ENCODE assay signal across 8 mouse cellular contexts in the genomic region with DNA sequence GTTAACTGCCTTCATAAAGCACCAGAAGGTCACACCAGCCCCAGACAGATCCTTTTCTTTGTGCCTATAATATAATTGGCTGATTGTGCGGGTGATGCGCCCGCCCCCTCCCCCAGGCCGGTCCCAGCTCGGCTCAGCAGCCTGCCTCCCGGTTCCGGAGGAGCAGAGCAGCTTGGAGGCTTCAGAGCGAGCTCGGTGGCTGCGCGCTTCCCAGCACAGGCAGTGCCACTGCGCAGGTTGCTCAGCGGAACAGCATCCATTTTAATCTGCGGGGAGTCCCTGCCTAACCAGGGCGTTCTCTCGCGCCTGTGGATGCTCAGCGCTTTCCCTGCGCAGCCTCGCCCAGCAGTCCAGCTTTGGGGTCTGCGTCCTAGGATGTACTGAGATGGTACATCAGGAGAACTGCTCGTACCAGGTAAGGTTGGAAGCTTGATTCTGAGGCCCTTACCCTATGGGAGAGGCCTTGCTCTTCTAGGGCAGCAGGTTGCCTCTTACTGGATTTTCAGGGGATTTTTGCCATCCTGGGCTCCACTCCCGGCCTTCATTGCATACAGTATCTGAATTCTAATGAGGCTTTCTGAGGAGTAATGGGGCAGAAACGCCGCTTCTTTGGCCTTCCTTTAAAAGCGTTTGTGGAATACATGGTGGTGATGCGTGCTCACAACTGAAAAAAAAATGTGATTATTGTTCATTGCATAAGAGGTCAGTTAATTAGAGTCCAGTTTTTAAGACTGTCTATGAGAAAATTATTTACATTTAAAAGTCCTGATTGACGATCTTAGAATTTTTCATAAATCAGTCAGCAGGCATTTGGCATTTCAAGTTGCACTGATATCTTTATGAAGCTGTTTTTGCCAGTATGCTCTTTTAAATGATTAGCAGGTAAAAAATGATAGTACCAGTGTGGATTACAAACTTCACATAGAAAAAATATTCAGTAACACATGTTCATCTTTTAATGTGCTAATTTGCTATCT.
A peak's percentile ranks its signal among the peaks of the same experiment; 100 is the strongest.
DNase-seq lines count a peak whose midpoint lies in the region; ATAC-seq lines count a peak whose summit lies in the region.

No protein-coding gene starts in this region.

- H3K27ac ChIP-seq in kidney, embryonic 14.5 days (ENCODE audit: low read depth, low read length): 0 out of 2 replicates have a peak overlapping the region, but pooled peaks have one; percentile 30
- peak overlapping the region; percentile 35; the same call in 1 of the 2 replicates for H3K27ac ChIP-seq in heart, embryonic 12.5 days (ENCODE audit: poor library complexity, severe bottlenecking)
- H3K27ac ChIP-seq in liver, embryonic 16.5 days (ENCODE audit: low read length): no peak overlapping the region

- intact Hi-C loops in gastrocnemius, postnatal 36 days (cut with DNase I): no loop called here

- H3K27me3 ChIP-seq in kidney, embryonic 14.5 days (ENCODE audit: control insufficient read depth, insufficient read depth, low read length): no peaks in the 10 kb centered on the region
- H3K27me3 ChIP-seq in heart, embryonic 12.5 days (replicated peaks): no peaks in the 10 kb centered on the region
- H3K27me3 ChIP-seq in liver, embryonic 16.5 days (ENCODE audit: control insufficient read depth, insufficient read depth, low read depth, low read length): no peaks in the 10 kb centered on the region

- H3K4me2 ChIP-seq in kidney, embryonic 14.5 days (replicated peaks; ENCODE audit: low read depth, low read length): peak overlapping the region; percentile 47
- H3K4me2 ChIP-seq in heart, embryonic 12.5 days: peak overlapping the region; percentile 67
- H3K4me2 ChIP-seq in liver, embryonic 16.5 days (ENCODE audit: low read depth, low read length): peak overlapping the region; percentile 29; the same call in 1 of the 2 replicates

- H3K36me3 ChIP-seq in kidney, embryonic 14.5 days (ENCODE audit: control insufficient read depth, insufficient read depth, low read length): no peaks in the 10 kb centered on the region
- H3K36me3 ChIP-seq in heart, embryonic 12.5 days: no peaks in the 10 kb centered on the region
- no peaks in the 10 kb centered on the region for H3K36me3 ChIP-seq in liver, embryonic 16.5 days (ENCODE audit: control insufficient read depth, insufficient read depth)

- H3K4me1 ChIP-seq in kidney, embryonic 14.5 days (ENCODE audit: control insufficient read depth, insufficient read depth, low read length): peaks cover 19% of the 10 kb centered on the region
- H3K4me1 ChIP-seq in heart, embryonic 12.5 days (replicated peaks): peaks cover 50% of the 10 kb centered on the region
- H3K4me1 ChIP-seq in liver, embryonic 16.5 days (ENCODE audit: control insufficient read depth, low read depth, low read length): no peaks in the 10 kb centered on the region

- no peaks in the 10 kb centered on the region for H3K9me3 ChIP-seq in kidney, embryonic 14.5 days (ENCODE audit: control insufficient read depth, low read length)
- no peaks in the 10 kb centered on the region for H3K9me3 ChIP-seq in heart, embryonic 12.5 days (replicated peaks)
- no peaks in the 10 kb centered on the region for H3K9me3 ChIP-seq in liver, embryonic 16.5 days (replicated peaks; ENCODE audit: control insufficient read depth, low read length)

- 10% methylated on average over 28 of the region's 28 CpGs for WGBS in kidney, embryonic 14.5 days
- 24% methylated on average over 28 of the region's 28 CpGs for WGBS in heart, embryonic 12.5 days
- 23% methylated on average over 28 of the region's 28 CpGs for WGBS in liver, embryonic 16.5 days (ENCODE audit: insufficient replicate concordance)

- ATAC-seq in kidney, embryonic 14.5 days (ENCODE audit: low FRiP score, low TSS enrichment): peak; percentile 86
- ATAC-seq in heart, embryonic 12.5 days (ENCODE audit: insufficient number of reproducible peaks, low FRiP score): peak; percentile 52; the same call in 1 of the 2 replicates
- no peak for ATAC-seq in liver, embryonic 16.5 days (ENCODE audit: low read depth)

- DNase-seq in kidney, adult 8-10 months: no peak
- peak; percentile 82 for DNase-seq in embryo, embryonic 10 days (ENCODE audit: low spot score)
- peak; percentile 88 to 89 for DNase-seq in layer of hippocampus, adult 8-10 months (ENCODE audit: low spot score in 2 of 2)
- DNase-seq in right cerebral cortex, adult 18-20 months: peak; percentile 93
- DNase-seq in gastrocnemius, postnatal 36 days: no peak

- H3K9ac ChIP-seq in kidney, embryonic 14.5 days (ENCODE audit: low read depth, low read length): peak overlapping the region; percentile 40; the same call in 1 of the 2 replicates
- H3K9ac ChIP-seq in heart, embryonic 12.5 days: peak overlapping the region; percentile 60
- H3K9ac ChIP-seq in liver, embryonic 16.5 days (ENCODE audit: low read depth, low read length): no peak overlapping the region

- H3K4me3 ChIP-seq in kidney, embryonic 14.5 days (ENCODE audit: low read length): peak overlapping the region; percentile 31
- H3K4me3 ChIP-seq in heart, embryonic 12.5 days: peak overlapping the region; percentile 39
- H3K4me3 ChIP-seq in liver, embryonic 16.5 days (ENCODE audit: low read depth, low read length): no peak overlapping the region

Comparison
In these comparisons a context has a peak if more than half of its experiments do, and no peak if none do; other contexts are left out.
1. DNase-seq: peak in embryo, embryonic 10 days (single experiment), layer of hippocampus, adult 8-10 months (2 of 2) and right cerebral cortex, adult 18-20 months (single experiment); none in kidney, adult 8-10 months (0 of 2) and gastrocnemius, postnatal 36 days (0 of 2).
2. Peak in every context shown above with its lines, with median percentiles within 50 percentile points of each other: H3K4me2 ChIP-seq.